Mouse (Mus musculus): Measurements from ENCODE around the gene Nagpa.

- no peak for TF ChIP-seq TAL1 (IDR thresholded peaks at IDR 0.05; ENCODE audit: low read length)
- no peak for TF ChIP-seq GATA1 (IDR thresholded peaks at IDR 0.05; ENCODE audit: low read length)
These were observed 58.2 kb downstream of the Nagpa start for GRCm38 (mm10) chr16:5145570-5145969.
